Mouse (Mus musculus) gonadal fat pad, adult 2 months (tissue): ENCODE measurements around the gene Defa28. TPM values are rescaled to one million over a fixed set of nuclear protein-coding genes. Genes with fewer than 3 reads are reported as not detected.
"Not testable (repeated sequence)": the region's sequence is repeated elsewhere in the genome, so short reads cannot be mapped to it uniquely, and the experiment has no call there.

ENCODE experiments used
- DNase-seq: peaks from one replicate; pipeline ENCODE4 v3.0.0-alpha.2; 2012; ENCODE audit warnings: low read depth
- polyA plus RNA-seq: library from polyadenylated mRNA; depleted of rRNA; stranded (reverse); fragments of >200 nt; gene quantifications from 2 replicates; pipeline ENCODE4 v1.2.3, GENCODE M21; 2012; rRNA removed

Defa28 gene
- polyA plus RNA-seq = not detected in 2 replicates

GRCm38 (mm10) chr8:21582706-21583105, at the start of gene Defa28:
TSS of gene Defa28 (plus strand) at chr8:21583006.
- DNase-seq = not testable (repeated sequence)

- DNase-seq = not testable (repeated sequence)
Measured at GRCm38 (mm10) chr8:21565086-21565485, 17.7 kb upstream of the Defa28 start, which contains the start of gene Defa37. TSS of gene Defa37 (plus strand) at chr8:21565386.

- DNase-seq = not testable (repeated sequence)
Measured at GRCm38 (mm10) chr8:21594408-21594807, 11.6 kb downstream of the Defa28 start, which contains the start of gene Gm7861. TSS of gene Gm7861 (minus strand) at chr8:21594508.

DNA sequence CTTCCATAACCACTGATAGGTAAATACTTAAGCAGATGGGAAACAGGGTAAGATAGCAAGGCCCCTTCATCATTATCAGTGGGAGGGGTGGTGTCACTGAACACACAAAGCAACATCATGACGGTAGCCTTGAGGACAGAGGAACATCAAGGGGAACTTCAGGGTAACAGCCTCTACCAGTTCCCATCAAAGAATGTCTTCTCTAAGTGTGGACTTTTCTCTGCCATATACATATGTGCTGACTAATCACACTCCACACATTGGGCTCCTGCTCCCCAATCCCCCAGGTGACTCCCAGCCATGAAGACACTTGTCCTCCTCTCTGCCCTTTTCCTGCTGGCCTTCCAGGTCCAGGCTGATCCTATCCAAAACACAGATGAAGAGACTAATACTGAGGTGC, 35.1 kb downstream of the Defa28 start, which contains the start of gene Defa26:
Gene Defa26, plus strand, starts transcription at position 301 of the 400 bp plus-strand sequence.
- DNase-seq = not testable (repeated sequence)

Other genes with a start within 250 kb of the Defa28 start
- not detected in 2 replicates for gene Defa2, start 204.5 kb upstream of the Defa28 start, polyA plus RNA-seq
- not detected in 2 replicates for gene Defa33, start 191.2 kb upstream of the Defa28 start, polyA plus RNA-seq
- gene Defa36, start 155.6 kb upstream of the Defa28 start, polyA plus RNA-seq = not detected in 2 replicates
- gene Gm7849, start 126.4 kb upstream of the Defa28 start, polyA plus RNA-seq = not detected in 2 replicates
- not detected in 2 replicates for gene Defa20, start 73.7 kb upstream of the Defa28 start, polyA plus RNA-seq
- gene Defa32, start 54.0 kb upstream of the Defa28 start, polyA plus RNA-seq = not detected in 2 replicates
- gene Defa37, start 17.6 kb upstream of the Defa28 start, polyA plus RNA-seq = not detected in 2 replicates
- not detected in 2 replicates for gene Gm7861, start 11.5 kb downstream of the Defa28 start, polyA plus RNA-seq
- gene Defa26, start 35.2 kb downstream of the Defa28 start, polyA plus RNA-seq = not detected in 2 replicates
- not detected in 2 replicates for gene Defa17, start 72.8 kb downstream of the Defa28 start, polyA plus RNA-seq
- not detected in 2 replicates for gene Defa34, start 82.8 kb downstream of the Defa28 start, polyA plus RNA-seq
- gene AY761184, start 120.6 kb downstream of the Defa28 start, polyA plus RNA-seq = 0.34 and 0.41 TPM in 2 replicates
- gene Defa24, start 151.5 kb downstream of the Defa28 start, polyA plus RNA-seq = not detected in 2 replicates
- 0.93 TPM in 1 of 2 replicates, not detected in the other for gene Defb50, start 240.5 kb downstream of the Defa28 start, polyA plus RNA-seq